Mouse (Mus musculus): ENCODE data around the gene Efcab11. TPM values are rescaled to one million over a fixed set of nuclear protein-coding genes. Genes with fewer than 3 reads are reported as not detected.

Gene Efcab11
- 8.9 and 10.8 TPM in 2 replicates for polyA plus RNA-seq (2015; fragmentation: Nextera tagmentation; extraction: Ambion mirVana)

DNA sequence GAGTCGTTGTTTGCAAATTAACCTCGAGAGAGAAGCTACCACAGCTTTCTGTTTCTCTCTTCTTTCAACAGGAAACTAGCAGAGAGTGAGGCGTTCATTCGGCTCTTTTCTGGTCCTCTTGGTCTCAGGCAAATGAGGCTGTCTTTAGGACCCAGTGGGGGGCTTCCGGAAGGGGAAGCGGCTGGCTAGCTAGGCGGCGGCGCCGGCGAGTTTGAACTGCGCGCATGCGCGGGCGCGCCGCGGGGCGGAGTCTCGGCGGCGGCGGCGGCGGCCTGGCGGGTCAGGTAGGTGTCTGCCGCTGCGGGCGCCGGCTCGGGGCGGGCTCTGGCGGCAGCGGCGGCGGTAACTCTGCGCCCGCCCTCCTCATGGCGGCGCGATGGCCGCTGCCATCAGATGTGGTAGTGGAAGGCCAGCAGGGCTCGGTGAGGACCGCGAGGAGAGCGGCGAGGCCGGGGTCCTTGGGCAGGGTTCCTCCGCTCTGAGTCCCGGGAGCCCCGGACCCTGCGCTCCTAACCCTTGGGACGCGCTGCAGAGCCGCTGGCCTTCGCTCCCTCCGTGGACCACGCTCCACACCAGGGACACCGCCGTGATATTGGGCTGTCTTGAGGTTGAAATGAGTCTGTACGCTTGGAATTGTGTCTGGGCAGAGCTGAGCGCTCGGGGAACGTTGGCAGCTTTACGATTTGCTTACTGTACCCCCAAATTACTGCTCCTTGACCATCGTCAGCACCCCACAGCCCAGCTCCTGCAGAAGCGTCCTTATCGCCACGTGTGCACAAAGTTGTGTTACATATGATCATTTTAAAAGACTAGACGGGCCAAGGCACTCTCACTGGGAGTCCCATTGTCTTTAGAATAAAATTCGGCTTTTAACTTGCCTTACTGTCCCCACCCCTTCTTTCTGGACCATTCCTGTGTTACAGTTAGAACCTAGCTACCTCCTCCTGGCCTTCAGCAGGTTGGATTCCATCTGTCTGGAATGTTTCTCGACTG lies at the start of gene Efcab11, which contains the start of gene Tdp1:
Gene Efcab11 (minus strand): TSS at position 171 of the 993 bp plus-strand sequence.
Gene Tdp1 (plus strand): TSS at position 249 of the 993 bp plus-strand sequence.
- under 1% methylated on average over 70 of the region's 73 CpGs for WGBS
- peak within 1 kb of the TSS; percentile 95 for H3K9ac ChIP-seq

DNA sequence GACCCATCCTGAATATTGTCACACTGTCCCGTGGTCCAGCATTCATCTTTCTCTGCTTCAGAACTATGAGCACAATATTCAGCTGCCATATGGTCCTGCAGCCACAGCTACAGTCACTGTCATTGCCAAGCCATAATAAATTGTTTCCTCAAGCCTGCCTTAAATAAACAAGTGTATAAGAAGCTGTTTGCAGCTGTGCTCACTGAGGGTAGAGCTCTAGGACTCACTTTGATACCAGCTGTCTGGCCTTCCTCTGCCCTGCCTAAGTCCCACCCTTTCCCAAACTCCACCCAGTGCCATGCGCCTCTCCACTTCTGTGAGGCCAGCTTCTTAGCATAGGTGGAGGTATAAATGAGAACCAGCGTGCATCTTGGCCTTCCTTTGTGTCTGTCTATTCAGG lies 49.4 kb upstream of the Efcab11 start:
- H3K4me2 ChIP-seq, result no peak overlapping the region
- no peak overlapping the region for H3K9ac ChIP-seq
- no peak overlapping the region for H3K4me3 ChIP-seq
- no peaks in the 10 kb centered on the region for H3K4me1 ChIP-seq
- no peaks in the 10 kb centered on the region for H3K27me3 ChIP-seq (replicated peaks)
- H3K9me3 ChIP-seq, result no peaks in the 10 kb centered on the region
- ATAC-seq (ENCODE audit: extremely low read depth, insufficient number of reproducible peaks, low FRiP score, low TSS enrichment), result no peak
- H3K36me3 ChIP-seq, result peaks cover 51% of the 10 kb centered on the region
- no peak overlapping the region for H3K27ac ChIP-seq (replicated peaks)
- WGBS, result 90% methylated on average over 3 of the region's 3 CpGs

More for the DNA sequence above, at the start of gene Efcab11, which contains the start of gene Tdp1:
- ATAC-seq (ENCODE audit: extremely low read depth, insufficient number of reproducible peaks, low FRiP score, low TSS enrichment), result peak; percentile 79
- peaks cover 24% of the 10 kb centered on the region for H3K4me1 ChIP-seq
- H3K9me3 ChIP-seq, result no peaks in the 10 kb centered on the region
- peak within 1 kb of the TSS; percentile 94 for H3K27ac ChIP-seq (replicated peaks)
- H3K4me2 ChIP-seq, result peak within 1 kb of the TSS; percentile 95
- H3K4me3 ChIP-seq, result peak within 1 kb of the TSS; percentile 80
- no peaks in the 10 kb centered on the region for H3K27me3 ChIP-seq (replicated peaks)
- peaks cover 6% of the 10 kb centered on the region; the same call in 1 of the 2 replicates for H3K36me3 ChIP-seq

DNA sequence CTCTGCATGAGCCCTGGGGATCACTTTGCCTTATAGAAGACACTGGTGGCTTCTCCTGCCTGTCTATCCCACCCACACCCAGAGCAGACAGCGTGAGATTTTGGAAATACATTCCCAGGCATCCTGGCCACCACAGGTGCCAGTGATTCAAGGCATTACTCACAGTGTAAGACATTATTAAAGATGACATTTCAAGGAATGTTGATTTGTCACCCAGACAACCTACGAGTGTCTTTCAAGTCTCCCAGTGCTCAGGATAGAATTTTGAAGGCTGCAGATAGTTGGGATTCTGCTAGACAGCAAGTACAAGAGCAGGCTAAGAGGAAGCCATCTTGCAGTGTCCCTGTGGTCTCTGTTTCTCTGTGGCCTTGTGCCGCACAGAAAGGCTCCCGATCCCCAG lies 48.0 kb upstream of the Efcab11 start:
- no peak overlapping the region for H3K4me3 ChIP-seq
- no peak for ATAC-seq (ENCODE audit: extremely low read depth, insufficient number of reproducible peaks, low FRiP score, low TSS enrichment)
- H3K4me1 ChIP-seq, result no peaks in the 10 kb centered on the region
- H3K4me2 ChIP-seq, result no peak overlapping the region
- no peak overlapping the region for H3K9ac ChIP-seq
- no peaks in the 10 kb centered on the region for H3K9me3 ChIP-seq
- WGBS, result 88% methylated on average over 4 of the region's 4 CpGs
- H3K27me3 ChIP-seq (replicated peaks), result no peaks in the 10 kb centered on the region
- no peak overlapping the region for H3K27ac ChIP-seq (replicated peaks)
- peaks cover 58% of the 10 kb centered on the region for H3K36me3 ChIP-seq

DNA sequence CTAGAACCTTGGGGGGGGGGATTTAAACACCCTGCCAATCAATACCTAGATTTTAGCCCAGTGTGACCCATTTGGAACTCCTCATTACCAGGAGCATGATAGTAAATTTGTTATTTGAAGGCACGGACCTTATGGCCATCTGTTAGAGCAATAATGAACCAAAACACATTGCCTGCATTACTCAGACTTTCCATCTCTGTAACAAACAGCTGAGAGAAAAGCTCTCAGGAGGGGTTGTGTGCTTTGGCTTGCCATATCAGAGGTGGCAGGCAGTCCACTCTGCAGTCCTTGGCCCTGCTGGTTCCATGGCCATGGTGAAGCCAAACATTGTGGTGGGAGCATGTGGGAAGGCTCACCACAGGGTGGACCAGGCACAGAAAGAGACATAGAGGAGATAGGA lies 44.9 kb upstream of the Efcab11 start:
- 68% methylated on average over 1 of the region's 1 CpGs for WGBS
- no peaks in the 10 kb centered on the region for H3K9me3 ChIP-seq

DNA sequence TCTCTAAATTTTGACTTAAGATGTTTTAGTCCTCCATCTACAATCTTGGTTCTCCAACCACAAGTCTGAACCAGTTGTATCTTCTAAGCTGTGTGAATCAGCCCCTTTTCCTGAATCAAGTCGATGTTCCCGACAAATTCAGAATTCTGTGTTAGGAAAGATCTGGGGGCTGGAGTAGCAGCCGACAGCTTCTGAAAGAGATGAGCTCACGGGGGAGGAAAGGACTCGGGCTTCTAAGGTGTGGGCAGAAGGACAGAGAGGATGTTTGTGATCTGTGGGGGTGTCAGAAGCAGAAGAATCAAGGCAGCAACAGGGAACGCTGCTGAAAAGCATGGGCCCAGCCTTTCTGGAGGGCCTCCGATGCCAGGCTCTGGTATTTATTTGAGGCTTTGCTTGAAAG lies 44.1 kb upstream of the Efcab11 start:
- 71% methylated on average over 7 of the region's 7 CpGs for WGBS
- Histone ChIP-seq H3K4me3 (no peak overlapping the region), H3K27me3 (replicated peaks) (no peaks in the 10 kb centered on the region), H3K9me3 (no peaks in the 10 kb centered on the region), H3K36me3 (peaks cover 55% of the 10 kb centered on the region), H3K9ac (no peak overlapping the region), H3K4me1 (peaks cover 5% of the 10 kb centered on the region), H3K4me2 (no peak overlapping the region), H3K27ac (replicated peaks) (no peak overlapping the region)
- ATAC-seq (ENCODE audit: extremely low read depth, insufficient number of reproducible peaks, low FRiP score, low TSS enrichment), result no peak

More for the DNA sequence above, 44.9 kb upstream of the Efcab11 start:
- Histone ChIP-seq H3K27me3 (replicated peaks) (no peaks in the 10 kb centered on the region), H3K9ac (no peak overlapping the region), H3K4me1 (no peaks in the 10 kb centered on the region; the same call in 1 of the 2 replicates), H3K36me3 (peaks cover 62% of the 10 kb centered on the region), H3K4me3 (no peak overlapping the region), H3K4me2 (no peak overlapping the region), H3K27ac (replicated peaks) (no peak overlapping the region)
- no peak for ATAC-seq (ENCODE audit: extremely low read depth, insufficient number of reproducible peaks, low FRiP score, low TSS enrichment)

DNA sequence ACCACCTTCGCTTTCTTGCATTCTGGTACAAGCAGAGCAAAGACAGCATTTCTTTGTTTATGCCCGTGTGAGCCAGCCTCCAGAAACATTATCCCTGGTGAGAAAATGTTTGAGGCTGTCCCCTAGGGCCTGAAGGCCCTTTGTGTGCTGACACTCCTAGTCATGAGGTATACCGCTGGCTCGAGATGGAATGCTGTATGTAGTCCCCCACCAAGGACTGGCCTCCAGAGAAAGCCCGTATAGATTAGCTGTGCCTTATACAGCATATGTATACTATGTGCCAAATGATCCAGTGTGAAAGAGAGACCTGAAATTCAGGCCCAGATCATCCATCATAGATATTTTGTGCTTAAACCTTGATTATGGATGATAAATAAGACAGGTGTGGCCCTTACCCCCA lies 39.5 kb upstream of the Efcab11 start:
- no peak for ATAC-seq (ENCODE audit: extremely low read depth, insufficient number of reproducible peaks, low FRiP score, low TSS enrichment)
- H3K9ac ChIP-seq, result no peak overlapping the region
- H3K27ac ChIP-seq (replicated peaks), result no peak overlapping the region
- no peak overlapping the region for H3K4me2 ChIP-seq
- peaks cover 12% of the 10 kb centered on the region for H3K4me1 ChIP-seq
- no peak overlapping the region for H3K4me3 ChIP-seq
- 0 out of 2 replicates have a peak, but pooled peaks cover 2% of the 10 kb centered on the region for H3K27me3 ChIP-seq (replicated peaks)
- 66% methylated on average over 5 of the region's 5 CpGs for WGBS
- H3K9me3 ChIP-seq, result no peaks in the 10 kb centered on the region
- peaks cover 57% of the 10 kb centered on the region for H3K36me3 ChIP-seq

DNA sequence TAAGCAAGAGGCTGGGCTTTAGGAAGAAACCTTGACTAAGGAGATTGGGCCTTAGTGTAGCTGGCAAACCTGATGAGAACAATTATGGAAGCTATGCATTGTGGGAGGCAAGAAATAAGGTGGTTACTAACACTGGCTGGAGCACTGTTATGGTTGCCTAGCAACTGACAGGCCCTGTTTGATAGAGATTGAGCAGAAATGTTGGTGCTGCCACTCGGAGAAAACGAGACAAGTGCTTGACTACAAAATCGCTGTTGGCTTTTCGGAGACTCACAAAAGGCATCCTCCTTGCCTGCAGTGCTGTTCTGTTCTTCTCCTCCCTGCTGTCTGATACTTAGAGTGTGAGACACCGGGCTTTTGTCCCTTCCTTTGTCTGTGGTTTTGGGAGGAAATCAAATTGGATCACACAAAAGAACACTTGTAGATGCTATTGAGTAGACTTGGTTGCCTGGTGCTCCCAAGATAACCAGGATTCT lies 38.9 kb upstream of the Efcab11 start:
- H3K27me3 ChIP-seq (replicated peaks), result 0 out of 2 replicates have a peak, but pooled peaks cover 4% of the 10 kb centered on the region

DNA sequence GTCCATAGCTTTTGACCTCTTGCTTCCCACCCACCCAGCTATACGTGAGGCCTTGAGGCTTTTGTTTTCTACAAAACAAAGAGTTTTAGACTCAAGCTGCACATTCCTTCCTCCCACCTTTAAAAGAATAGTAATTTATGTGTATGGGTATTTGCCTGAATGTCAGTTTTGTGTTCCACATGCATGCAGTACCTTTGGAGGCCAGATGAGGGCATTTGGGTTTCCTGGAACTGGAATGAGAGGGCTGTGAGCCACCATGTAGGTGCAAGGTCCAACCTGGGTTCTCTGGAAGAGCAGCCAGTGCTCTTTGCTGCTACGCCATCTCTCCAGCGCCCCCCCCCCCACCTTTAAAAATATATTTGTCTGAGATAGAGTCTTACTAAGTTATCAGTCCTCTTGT lies 36.8 kb upstream of the Efcab11 start:
- Histone ChIP-seq H3K27me3 (replicated peaks) (0 out of 2 replicates have a peak, but pooled peaks cover 4% of the 10 kb centered on the region), H3K9ac (no peak overlapping the region), H3K27ac (replicated peaks) (no peak overlapping the region), H3K4me2 (no peak overlapping the region), H3K9me3 (no peaks in the 10 kb centered on the region), H3K4me1 (peaks cover 35% of the 10 kb centered on the region), H3K36me3 (peaks cover 49% of the 10 kb centered on the region), H3K4me3 (no peak overlapping the region)
- WGBS, result 86% methylated on average over 3 of the region's 3 CpGs
- ATAC-seq (ENCODE audit: extremely low read depth, insufficient number of reproducible peaks, low FRiP score, low TSS enrichment), result no peak

More for the DNA sequence above, 38.9 kb upstream of the Efcab11 start:
- Histone ChIP-seq H3K27ac (replicated peaks) (no peak overlapping the region), H3K4me3 (no peak overlapping the region), H3K4me1 (peaks cover 17% of the 10 kb centered on the region), H3K9me3 (no peaks in the 10 kb centered on the region), H3K4me2 (no peak overlapping the region), H3K36me3 (peaks cover 57% of the 10 kb centered on the region), H3K9ac (no peak overlapping the region)
- ATAC-seq (ENCODE audit: extremely low read depth, insufficient number of reproducible peaks, low FRiP score, low TSS enrichment), result no peak
- 39% methylated on average over 5 of the region's 5 CpGs for WGBS

DNA sequence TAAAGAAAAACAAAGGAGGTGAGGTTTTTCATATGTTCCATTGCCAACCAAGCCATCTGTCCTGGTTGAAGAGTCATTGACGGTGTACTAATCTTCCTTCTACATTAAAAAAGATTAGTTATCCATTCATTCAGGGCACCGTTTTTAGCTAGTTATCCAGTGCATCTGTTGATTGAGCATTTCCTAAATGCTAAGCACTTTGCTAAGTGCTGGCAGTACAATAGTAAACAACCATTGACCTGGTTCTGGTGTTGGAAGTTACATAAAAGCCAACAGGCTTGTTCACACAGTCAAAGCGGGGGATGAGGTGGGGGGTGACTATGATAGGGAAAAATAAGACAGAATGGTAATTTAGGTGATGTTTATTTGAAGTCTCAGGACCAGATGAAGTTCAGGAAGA lies 35.4 kb upstream of the Efcab11 start:
- peaks cover 37% of the 10 kb centered on the region for H3K4me1 ChIP-seq
- H3K9ac ChIP-seq, result no peak overlapping the region
- no peak overlapping the region for H3K4me3 ChIP-seq
- H3K27me3 ChIP-seq (replicated peaks), result 0 out of 2 replicates have a peak, but pooled peaks cover 4% of the 10 kb centered on the region
- no peaks in the 10 kb centered on the region for H3K9me3 ChIP-seq
- H3K4me2 ChIP-seq, result no peak overlapping the region
- no peak overlapping the region for H3K27ac ChIP-seq (replicated peaks)
- 83% methylated on average over 3 of the region's 3 CpGs for WGBS
- H3K36me3 ChIP-seq, result peaks cover 47% of the 10 kb centered on the region
- ATAC-seq (ENCODE audit: extremely low read depth, insufficient number of reproducible peaks, low FRiP score, low TSS enrichment), result no peak

DNA sequence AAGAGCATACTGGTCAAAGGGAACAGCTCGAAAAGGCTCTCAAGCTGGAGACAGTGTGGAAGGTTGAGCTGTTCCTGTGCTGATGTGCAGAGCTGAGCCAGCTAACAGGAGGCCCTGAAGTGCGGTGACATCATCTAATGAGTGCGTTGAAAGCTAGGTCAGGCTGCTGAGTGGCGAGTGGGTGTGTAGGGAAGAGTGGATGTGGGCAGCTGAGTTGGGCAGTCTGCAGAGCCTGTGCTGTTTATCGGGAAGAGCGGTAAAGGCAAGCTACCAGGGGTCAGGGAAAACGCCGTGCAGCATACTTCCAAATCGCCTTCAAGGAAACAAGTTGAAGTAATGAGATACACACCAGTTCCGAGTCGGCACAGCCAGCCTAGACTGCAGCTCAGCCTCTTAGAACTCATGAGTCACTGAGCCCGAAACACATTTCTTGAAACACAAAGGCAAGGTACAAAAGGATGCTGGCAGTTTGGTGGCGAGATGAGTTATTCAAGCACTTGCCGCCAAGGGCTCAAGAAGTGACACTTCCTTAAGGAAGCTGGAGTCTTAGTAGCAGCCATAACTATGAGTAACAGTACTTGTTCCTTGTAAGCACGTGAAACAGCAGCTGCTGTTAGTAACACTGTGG lies 33.7 kb upstream of the Efcab11 start:
- H3K27me3 ChIP-seq (replicated peaks), result 0 out of 2 replicates have a peak, but pooled peaks cover 4% of the 10 kb centered on the region
- H3K4me2 ChIP-seq, result peak overlapping the region; percentile 43
- WGBS, result 48% methylated on average over 15 of the region's 15 CpGs
- no peak overlapping the region for H3K4me3 ChIP-seq
- H3K4me1 ChIP-seq, result peaks cover 28% of the 10 kb centered on the region
- no peak overlapping the region for H3K9ac ChIP-seq
- no peak for ATAC-seq (ENCODE audit: extremely low read depth, insufficient number of reproducible peaks, low FRiP score, low TSS enrichment)
- no peaks in the 10 kb centered on the region for H3K9me3 ChIP-seq
- H3K27ac ChIP-seq (replicated peaks), result peak overlapping the region; percentile 58
- H3K36me3 ChIP-seq, result peaks cover 54% of the 10 kb centered on the region

DNA sequence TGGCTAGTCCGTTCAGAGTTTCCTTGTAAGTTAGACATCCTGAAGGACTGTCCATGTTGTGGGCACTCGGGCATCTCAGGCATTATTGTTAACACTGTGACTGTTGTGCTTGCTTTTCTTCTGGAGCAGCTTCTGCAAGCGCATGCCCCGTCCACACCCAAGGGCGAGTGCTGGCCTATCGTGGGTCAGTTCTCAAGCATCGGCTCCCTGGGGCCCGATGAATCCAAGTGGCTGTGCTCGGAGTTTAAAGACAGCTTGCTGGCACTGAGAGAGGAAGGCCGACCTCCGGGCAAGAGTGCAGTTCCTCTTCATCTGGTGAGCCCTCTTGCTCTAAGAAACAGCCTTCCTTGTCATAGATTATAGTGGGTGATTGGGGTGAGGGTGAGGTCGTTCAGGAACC lies 27.2 kb upstream of the Efcab11 start:
- H3K4me3 ChIP-seq, result no peak overlapping the region
- ATAC-seq (ENCODE audit: extremely low read depth, insufficient number of reproducible peaks, low FRiP score, low TSS enrichment), result no peak
- H3K9ac ChIP-seq, result no peak overlapping the region
- no peak overlapping the region for H3K27ac ChIP-seq (replicated peaks)
- H3K4me1 ChIP-seq, result peaks cover 4% of the 10 kb centered on the region; the same call in 1 of the 2 replicates
- no peaks in the 10 kb centered on the region for H3K27me3 ChIP-seq (replicated peaks)
- peaks cover 85% of the 10 kb centered on the region for H3K36me3 ChIP-seq
- H3K4me2 ChIP-seq, result no peak overlapping the region
- H3K9me3 ChIP-seq, result no peaks in the 10 kb centered on the region
- WGBS, result 80% methylated on average over 12 of the region's 12 CpGs

Data from heart, embryonic 13.5 days (tissue).